Mouse (Mus musculus) olfactory bulb, adult 2 months (tissue): Measurements from ENCODE around the gene Cyp2s1.

ENCODE experiments used
- CTCF ChIP-seq: fragments of 200-500 bp; IDR thresholded peaks from 2 replicates; pipeline ENCODE4 v1.5.1; 2012; ENCODE audit warnings: low read depth, mild to moderate bottlenecking, low read length, moderate library complexity; ENCODE audit not compliant: insufficient read depth
- POLR2A ChIP-seq: fragments of 200-500 bp; IDR thresholded peaks from 2 replicates; pipeline ENCODE4 v1.6.1; 2012; ENCODE audit warnings: mild to moderate bottlenecking, low read depth, low read length, moderate library complexity; ENCODE audit not compliant: insufficient read depth

DNA sequence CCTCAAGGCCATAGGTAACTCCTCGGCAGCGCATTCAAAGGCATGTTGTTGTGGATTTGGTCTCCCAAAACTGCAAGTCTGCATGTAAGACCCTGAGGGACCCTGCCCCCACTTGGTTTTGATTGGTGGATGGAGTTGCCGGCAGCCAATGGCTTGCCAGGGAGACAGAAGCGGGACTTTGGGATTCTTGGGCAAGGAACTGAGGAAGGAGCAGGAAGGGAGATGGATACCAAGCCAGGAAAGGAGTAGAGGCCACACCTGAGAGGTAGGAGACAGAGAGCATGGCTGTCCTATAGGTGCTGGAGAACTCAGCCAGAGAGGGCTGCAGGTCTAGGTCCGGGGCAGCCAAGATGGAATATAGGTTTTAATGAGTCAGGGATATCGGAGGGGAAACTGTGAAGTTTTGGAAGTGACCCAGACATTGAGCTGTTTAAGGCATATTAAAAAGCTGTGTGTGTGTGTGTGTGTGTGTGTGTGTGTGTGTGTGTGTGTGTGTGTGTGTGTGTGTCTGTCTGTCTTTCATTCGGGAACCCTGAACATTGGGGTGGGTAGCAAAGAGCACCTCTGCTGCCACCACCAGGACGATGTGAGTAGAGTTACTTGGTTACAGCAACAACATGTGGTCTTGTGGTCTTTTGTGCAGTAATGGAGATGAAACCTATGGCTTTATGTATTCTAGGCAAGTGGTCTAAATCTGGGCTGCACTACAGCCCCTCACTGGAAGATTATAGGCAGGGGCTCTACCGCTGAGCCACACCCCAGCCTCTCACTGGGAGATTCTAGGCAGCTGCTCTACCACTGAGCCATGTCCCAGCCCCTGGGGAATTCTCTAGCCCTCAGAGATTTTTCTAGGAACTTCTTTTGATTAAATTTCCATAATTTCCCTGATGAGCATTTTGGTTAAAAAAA is 43.5 kb upstream of the Cyp2s1 start:
- no peak for TF ChIP-seq CTCF
- TF ChIP-seq POLR2A, result no peak
